Mouse (Mus musculus): ENCODE data around the gene Tbata. TPM values are rescaled to one million over a fixed set of nuclear protein-coding genes. Genes with fewer than 3 reads are reported as not detected.

Gene Tbata
- polyA plus RNA-seq, 1 experiment from 2014 or later, result not detected

DNA sequence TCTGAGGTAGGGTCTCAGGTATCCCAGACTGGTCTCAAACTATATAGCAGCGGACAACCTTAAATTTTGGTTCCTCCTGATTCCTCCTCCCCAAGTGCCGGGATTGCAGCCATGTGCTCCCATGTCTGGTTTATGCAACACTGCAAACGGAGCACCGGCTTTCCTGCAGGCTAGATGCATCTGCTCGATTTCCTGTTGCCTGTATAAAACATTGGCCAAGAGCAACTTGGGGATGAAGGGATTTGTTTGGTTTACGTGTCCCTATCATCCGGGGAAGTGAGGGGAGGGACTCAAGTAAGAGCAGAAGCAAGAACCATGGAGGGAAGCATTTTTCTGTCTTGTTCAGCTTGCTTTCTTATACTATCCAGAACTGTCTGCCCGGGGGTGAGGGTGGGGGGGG is 23.5 kb downstream of the Tbata start:
- no peaks in the 10 kb centered on the region for H3K27me3 ChIP-seq (ENCODE audit: control insufficient read depth, insufficient read depth, low read length)
- no peaks in the 10 kb centered on the region for H3K36me3 ChIP-seq (ENCODE audit: control insufficient read depth, insufficient read depth, low read length)
- no peaks in the 10 kb centered on the region for H3K9me3 ChIP-seq (ENCODE audit: control insufficient read depth, low read length)
- no peak overlapping the region for H3K27ac ChIP-seq (replicated peaks; ENCODE audit: low read depth, low read length)
- no peak overlapping the region for H3K4me2 ChIP-seq (ENCODE audit: low read length)
- DNase-seq (no peak), ATAC-seq (ENCODE audit: low FRiP score, low TSS enrichment) (no peak)
- no peak overlapping the region for H3K4me3 ChIP-seq (replicated peaks; ENCODE audit: low read depth, low read length)
- WGBS, result 88% methylated on average over 8 of the region's 8 CpGs
- H3K4me1 ChIP-seq (ENCODE audit: control insufficient read depth, insufficient read depth, low read length), result no peaks in the 10 kb centered on the region
- H3K9ac ChIP-seq (replicated peaks; ENCODE audit: low read length), result no peak overlapping the region

DNA sequence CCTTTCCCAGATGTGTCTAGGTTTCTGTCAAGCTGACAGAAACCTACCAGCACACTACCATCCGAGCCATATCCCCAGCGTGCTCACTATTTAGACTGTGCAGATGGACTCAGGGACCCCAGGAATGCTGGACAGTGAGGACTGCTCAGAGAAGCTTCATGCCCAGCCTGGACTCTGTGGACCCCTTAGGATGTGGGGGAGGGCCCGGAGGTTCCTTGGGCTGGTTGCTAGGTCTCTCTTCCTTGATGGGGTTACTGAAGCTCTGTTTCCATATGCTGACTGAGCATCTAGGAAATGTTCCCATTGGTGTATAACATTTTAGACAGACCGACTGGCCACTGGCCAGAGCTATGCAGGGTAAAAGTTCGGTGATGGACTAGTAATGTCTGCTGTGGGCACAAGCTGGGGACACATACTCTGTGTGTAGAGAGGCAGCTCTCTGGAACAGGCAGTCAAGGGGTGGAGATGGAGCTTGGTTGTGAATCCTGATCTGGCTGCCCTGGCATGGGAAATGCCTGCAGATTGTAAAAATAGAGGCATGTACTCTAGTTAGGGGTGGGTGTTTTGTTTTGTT is 24.1 kb downstream of the Tbata start:
- H3K36me3 ChIP-seq (ENCODE audit: control insufficient read depth, insufficient read depth, low read length), result no peaks in the 10 kb centered on the region
- H3K4me2 ChIP-seq (ENCODE audit: low read length), result no peak overlapping the region
- H3K9me3 ChIP-seq (ENCODE audit: control insufficient read depth, low read length), result no peaks in the 10 kb centered on the region
- no peaks in the 10 kb centered on the region for H3K27me3 ChIP-seq (ENCODE audit: control insufficient read depth, insufficient read depth, low read length)
- H3K4me1 ChIP-seq (ENCODE audit: control insufficient read depth, insufficient read depth, low read length), result no peaks in the 10 kb centered on the region
- H3K27ac ChIP-seq (replicated peaks; ENCODE audit: low read depth, low read length), result no peak overlapping the region
- WGBS, result 92% methylated on average over 5 of the region's 5 CpGs
- H3K4me3 ChIP-seq (replicated peaks; ENCODE audit: low read depth, low read length), result no peak overlapping the region
- no peak overlapping the region for H3K9ac ChIP-seq (replicated peaks; ENCODE audit: low read length)
- ATAC-seq (ENCODE audit: low FRiP score, low TSS enrichment), result no peak
- no peak for DNase-seq

DNA sequence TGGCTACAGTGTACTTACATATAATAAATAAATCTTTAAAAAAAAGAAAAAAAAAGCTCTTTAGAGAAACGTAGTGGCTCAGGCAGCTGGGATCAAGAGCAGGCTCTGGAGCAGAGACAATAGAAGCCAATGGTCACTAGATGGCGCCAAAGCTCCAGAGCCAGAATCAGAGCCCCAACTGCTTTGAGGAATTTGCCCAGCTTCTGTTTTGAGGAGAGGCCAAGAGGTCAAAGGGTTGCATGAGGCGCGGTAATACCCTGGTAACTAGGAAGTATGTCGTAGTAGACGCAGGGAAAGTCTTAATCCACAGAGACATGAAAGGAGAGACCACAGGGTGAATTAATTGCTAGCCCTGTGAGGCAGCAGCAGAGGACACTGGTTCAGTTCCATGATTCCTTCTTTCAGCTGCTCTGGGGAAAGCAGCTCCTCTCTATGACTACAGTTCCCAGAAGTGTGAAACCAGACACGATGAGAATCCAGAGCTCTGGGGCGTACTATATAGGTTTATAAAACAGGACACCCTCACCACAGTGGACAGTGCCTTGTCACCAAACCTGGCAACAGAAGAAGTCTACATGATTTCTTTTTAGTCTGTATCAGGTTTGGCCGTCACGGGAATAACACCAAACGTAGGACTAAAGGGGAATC is 27.9 kb downstream of the Tbata start:
- H3K27me3 ChIP-seq (ENCODE audit: control insufficient read depth, insufficient read depth, low read length), result no peaks in the 10 kb centered on the region

DNA sequence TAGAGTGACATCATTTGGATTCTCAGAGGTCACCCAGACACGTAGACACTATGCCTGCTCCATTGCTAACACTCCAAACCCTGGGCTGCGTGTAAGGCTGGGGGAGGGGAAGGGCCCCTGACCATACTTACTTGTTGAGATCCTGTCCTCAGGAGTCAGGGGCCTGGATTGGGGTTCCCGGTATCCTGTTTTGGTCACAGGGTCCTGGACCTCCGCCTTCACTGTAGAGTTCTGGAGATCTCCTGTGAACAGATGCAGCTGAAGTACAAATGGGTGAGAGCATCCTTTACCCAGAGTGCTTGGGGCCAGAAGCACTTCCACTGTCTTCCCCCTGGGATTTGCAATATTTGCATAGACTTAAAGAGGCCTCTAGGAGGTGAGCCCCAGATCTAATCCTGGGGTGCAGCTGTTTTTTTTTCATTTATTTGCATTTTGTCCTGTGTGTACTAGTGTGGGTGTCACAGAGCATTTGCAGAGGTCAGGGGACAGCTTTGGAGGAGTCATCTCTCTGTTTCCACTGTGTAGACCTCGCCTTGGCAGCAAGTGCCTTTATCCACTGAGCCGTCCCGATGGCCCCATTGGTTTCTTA is 28.6 kb downstream of the Tbata start:
- Histone ChIP-seq H3K9me3 (ENCODE audit: control insufficient read depth, low read length) (no peaks in the 10 kb centered on the region), H3K4me3 (replicated peaks; ENCODE audit: low read depth, low read length) (no peak overlapping the region), H3K27me3 (ENCODE audit: control insufficient read depth, insufficient read depth, low read length) (no peaks in the 10 kb centered on the region), H3K4me2 (ENCODE audit: low read length) (no peak overlapping the region), H3K36me3 (ENCODE audit: control insufficient read depth, insufficient read depth, low read length) (no peaks in the 10 kb centered on the region), H3K4me1 (ENCODE audit: control insufficient read depth, insufficient read depth, low read length) (no peaks in the 10 kb centered on the region), H3K27ac (replicated peaks; ENCODE audit: low read depth, low read length) (no peak overlapping the region), H3K9ac (replicated peaks; ENCODE audit: low read length) (no peak overlapping the region)
- 58% methylated on average over 7 of the region's 7 CpGs for WGBS
- no peak for ATAC-seq (ENCODE audit: low FRiP score, low TSS enrichment)
- DNase-seq, result no peak

More for the DNA sequence above, 27.9 kb downstream of the Tbata start:
- no peak overlapping the region for H3K9ac ChIP-seq (replicated peaks; ENCODE audit: low read length)
- no peak overlapping the region for H3K4me2 ChIP-seq (ENCODE audit: low read length)
- no peak for ATAC-seq (ENCODE audit: low FRiP score, low TSS enrichment)
- WGBS, result 15% methylated on average over 11 of the region's 11 CpGs
- H3K36me3 ChIP-seq (ENCODE audit: control insufficient read depth, insufficient read depth, low read length), result no peaks in the 10 kb centered on the region
- H3K4me3 ChIP-seq (replicated peaks; ENCODE audit: low read depth, low read length), result no peak overlapping the region
- no peak overlapping the region for H3K27ac ChIP-seq (replicated peaks; ENCODE audit: low read depth, low read length)
- no peaks in the 10 kb centered on the region for H3K9me3 ChIP-seq (ENCODE audit: control insufficient read depth, low read length)
- DNase-seq, result peak; percentile 93
- H3K4me1 ChIP-seq (ENCODE audit: control insufficient read depth, insufficient read depth, low read length), result no peaks in the 10 kb centered on the region

DNA sequence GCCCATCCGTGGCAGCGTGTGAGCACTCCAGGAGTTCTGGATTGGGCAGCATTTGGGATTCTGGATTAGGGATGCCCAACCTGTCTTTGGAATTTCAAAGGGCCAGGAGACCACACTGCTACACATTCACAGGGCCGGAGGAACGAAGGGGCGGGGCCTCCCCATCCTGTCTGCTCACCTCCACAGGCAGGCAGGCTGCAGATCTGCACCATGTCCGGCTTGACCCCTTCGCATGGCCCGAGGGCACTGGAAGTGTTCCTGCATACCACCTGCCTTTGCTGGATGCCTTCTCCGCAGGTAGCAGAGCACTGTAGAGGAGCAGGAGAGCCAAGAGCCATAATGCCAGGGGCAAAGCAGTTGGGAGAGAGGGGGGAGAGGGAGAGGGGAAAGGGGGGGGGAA is 29.2 kb downstream of the Tbata start:
- Histone ChIP-seq H3K27ac (replicated peaks; ENCODE audit: low read depth, low read length) (no peak overlapping the region), H3K36me3 (ENCODE audit: control insufficient read depth, insufficient read depth, low read length) (no peaks in the 10 kb centered on the region), H3K4me2 (ENCODE audit: low read length) (no peak overlapping the region), H3K4me3 (replicated peaks; ENCODE audit: low read depth, low read length) (no peak overlapping the region), H3K9ac (replicated peaks; ENCODE audit: low read length) (no peak overlapping the region), H3K4me1 (ENCODE audit: control insufficient read depth, insufficient read depth, low read length) (no peaks in the 10 kb centered on the region), H3K9me3 (ENCODE audit: control insufficient read depth, low read length) (no peaks in the 10 kb centered on the region), H3K27me3 (ENCODE audit: control insufficient read depth, insufficient read depth, low read length) (no peaks in the 10 kb centered on the region)
- no peak for DNase-seq
- 42% methylated on average over 9 of the region's 9 CpGs for WGBS
- no peak for ATAC-seq (ENCODE audit: low FRiP score, low TSS enrichment)

DNA sequence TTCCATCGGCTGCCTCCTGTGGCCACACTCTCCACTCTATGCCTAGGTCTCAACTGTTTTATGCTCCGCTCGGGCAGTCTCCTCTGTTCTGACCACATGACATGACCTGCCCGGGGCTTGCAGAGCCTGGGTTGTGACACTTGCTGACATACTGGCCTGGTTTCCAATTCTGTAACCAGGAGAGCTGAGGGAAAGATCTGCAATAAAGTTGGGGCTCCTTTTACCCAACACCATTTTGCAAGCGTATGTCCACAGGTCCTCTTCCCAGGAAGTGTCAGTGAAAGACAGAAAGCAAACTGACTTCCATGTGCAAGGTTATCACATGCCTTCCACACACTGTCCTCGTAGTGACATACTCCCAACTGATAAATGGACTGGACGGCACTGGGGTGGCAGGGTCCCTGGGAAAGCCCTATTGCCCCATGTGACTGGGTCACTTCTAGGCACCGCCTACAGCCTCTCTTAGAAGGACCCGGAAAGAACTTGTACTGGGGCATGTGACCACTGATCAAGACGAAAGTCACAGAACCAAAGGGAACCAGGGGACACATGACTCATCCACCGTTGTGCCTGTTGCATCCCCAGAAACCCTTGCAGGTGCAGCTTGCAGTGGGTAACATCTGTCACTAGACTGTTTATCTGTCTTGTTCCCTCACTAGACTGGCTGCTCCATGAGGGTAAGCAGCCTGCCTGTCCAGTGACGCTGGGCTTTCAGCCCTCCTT is 30.0 kb downstream of the Tbata start:
- Histone ChIP-seq H3K9me3 (ENCODE audit: control insufficient read depth, low read length) (no peaks in the 10 kb centered on the region), H3K4me2 (ENCODE audit: low read length) (no peak overlapping the region), H3K36me3 (ENCODE audit: control insufficient read depth, insufficient read depth, low read length) (no peaks in the 10 kb centered on the region), H3K27ac (replicated peaks; ENCODE audit: low read depth, low read length) (no peak overlapping the region), H3K27me3 (ENCODE audit: control insufficient read depth, insufficient read depth, low read length) (no peaks in the 10 kb centered on the region), H3K9ac (replicated peaks; ENCODE audit: low read length) (no peak overlapping the region), H3K4me3 (replicated peaks; ENCODE audit: low read depth, low read length) (no peak overlapping the region), H3K4me1 (ENCODE audit: control insufficient read depth, insufficient read depth, low read length) (no peaks in the 10 kb centered on the region)
- DNase-seq, result no peak
- 80% methylated on average over 12 of the region's 12 CpGs for WGBS
- no peak for ATAC-seq (ENCODE audit: low FRiP score, low TSS enrichment)

DNA sequence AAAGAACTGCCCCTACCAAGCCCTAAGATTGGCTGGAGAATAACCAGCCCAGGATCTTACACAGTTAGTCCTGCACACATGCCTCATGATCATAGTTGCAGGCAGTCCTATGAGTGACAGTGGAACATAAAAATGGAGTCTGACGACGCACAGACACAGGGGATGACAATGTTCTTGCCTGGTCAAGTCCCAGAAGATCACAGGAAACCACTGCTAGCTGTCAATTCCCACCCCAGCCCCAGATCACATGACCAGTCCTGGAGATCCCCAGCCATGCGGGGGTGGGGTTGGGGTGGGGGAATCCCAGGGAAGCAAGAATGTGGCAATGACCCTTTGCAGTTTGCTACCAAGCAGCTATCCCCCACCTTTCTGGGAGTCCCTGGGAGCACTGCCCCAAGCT is 32.2 kb downstream of the Tbata start:
- Histone ChIP-seq H3K36me3 (ENCODE audit: control insufficient read depth, insufficient read depth, low read length) (no peaks in the 10 kb centered on the region), H3K9me3 (ENCODE audit: control insufficient read depth, low read length) (no peaks in the 10 kb centered on the region), H3K4me1 (ENCODE audit: control insufficient read depth, insufficient read depth, low read length) (no peaks in the 10 kb centered on the region), H3K9ac (replicated peaks; ENCODE audit: low read length) (no peak overlapping the region), H3K27ac (replicated peaks; ENCODE audit: low read depth, low read length) (no peak overlapping the region), H3K4me2 (ENCODE audit: low read length) (no peak overlapping the region), H3K4me3 (replicated peaks; ENCODE audit: low read depth, low read length) (no peak overlapping the region), H3K27me3 (ENCODE audit: control insufficient read depth, insufficient read depth, low read length) (no peaks in the 10 kb centered on the region)
- ATAC-seq (ENCODE audit: low FRiP score, low TSS enrichment), result no peak
- WGBS, result 70% methylated on average over 3 of the region's 3 CpGs
- DNase-seq, result no peak

DNA sequence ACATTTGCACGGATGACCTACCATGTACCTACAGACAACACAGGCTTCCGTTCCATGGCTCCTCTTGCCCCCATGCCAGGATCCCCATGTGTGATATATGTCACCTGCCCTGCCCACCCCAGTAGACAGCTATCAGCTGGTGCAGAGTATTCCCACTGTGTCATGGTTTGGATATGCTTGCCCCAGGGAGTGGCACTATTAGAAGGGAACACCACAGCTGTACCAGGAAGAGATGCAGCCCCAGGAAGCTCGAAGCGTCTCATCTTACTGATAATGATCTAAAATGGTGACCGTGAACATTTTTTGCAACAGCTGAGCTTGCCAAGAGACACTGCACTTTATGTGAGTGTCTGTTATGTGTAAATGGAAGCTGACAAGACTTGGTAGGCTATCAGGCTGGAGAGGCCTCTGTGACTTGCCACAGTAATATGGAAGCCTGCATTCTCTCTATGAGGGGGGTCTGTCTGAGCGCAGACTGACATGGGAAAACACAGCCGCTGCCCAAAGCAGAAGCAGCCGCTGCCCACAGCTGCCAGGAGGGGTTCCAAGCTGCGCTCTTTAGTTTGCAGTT is 36.4 kb downstream of the Tbata start:
- H3K36me3 ChIP-seq (ENCODE audit: control insufficient read depth, insufficient read depth, low read length), result no peaks in the 10 kb centered on the region
- no peaks in the 10 kb centered on the region for H3K9me3 ChIP-seq (ENCODE audit: control insufficient read depth, low read length)
- DNase-seq (no peak), ATAC-seq (ENCODE audit: low FRiP score, low TSS enrichment) (no peak)
- WGBS, result 89% methylated on average over 9 of the region's 9 CpGs
- no peaks in the 10 kb centered on the region for H3K4me1 ChIP-seq (ENCODE audit: control insufficient read depth, insufficient read depth, low read length)
- no peak overlapping the region for H3K27ac ChIP-seq (replicated peaks; ENCODE audit: low read depth, low read length)
- no peak overlapping the region for H3K4me2 ChIP-seq (ENCODE audit: low read length)
- no peak overlapping the region for H3K9ac ChIP-seq (replicated peaks; ENCODE audit: low read length)
- H3K4me3 ChIP-seq (replicated peaks; ENCODE audit: low read depth, low read length), result no peak overlapping the region
- H3K27me3 ChIP-seq (ENCODE audit: control insufficient read depth, insufficient read depth, low read length), result no peaks in the 10 kb centered on the region

All from midbrain, embryonic 14.5 days (tissue).